Mouse (Mus musculus): ENCODE data around the gene Ssr1.

Ssr1 gene

DNA sequence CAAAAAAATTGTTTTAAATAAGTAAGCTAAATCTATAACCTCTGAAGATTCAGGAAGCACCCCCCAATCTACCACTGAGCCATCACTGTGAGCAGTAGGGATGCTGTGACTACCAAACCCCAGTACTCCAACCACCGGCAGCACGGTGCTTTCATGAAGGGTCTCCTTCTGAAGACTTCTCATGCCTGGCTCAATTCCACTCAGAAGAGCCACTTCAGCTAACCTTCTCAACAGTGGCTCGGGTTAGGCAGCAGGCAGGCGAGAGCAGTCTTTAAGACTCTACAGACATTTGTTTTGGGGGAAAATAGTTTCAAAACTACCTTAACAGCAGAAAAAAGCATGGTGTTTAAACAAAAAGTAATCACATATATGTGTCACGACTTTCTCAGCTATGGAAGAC lies 13.0 kb downstream of the Ssr1 start:
- no peak for DNase-seq (ENCODE audit: extremely low read depth, low read depth, low spot score)

DNA sequence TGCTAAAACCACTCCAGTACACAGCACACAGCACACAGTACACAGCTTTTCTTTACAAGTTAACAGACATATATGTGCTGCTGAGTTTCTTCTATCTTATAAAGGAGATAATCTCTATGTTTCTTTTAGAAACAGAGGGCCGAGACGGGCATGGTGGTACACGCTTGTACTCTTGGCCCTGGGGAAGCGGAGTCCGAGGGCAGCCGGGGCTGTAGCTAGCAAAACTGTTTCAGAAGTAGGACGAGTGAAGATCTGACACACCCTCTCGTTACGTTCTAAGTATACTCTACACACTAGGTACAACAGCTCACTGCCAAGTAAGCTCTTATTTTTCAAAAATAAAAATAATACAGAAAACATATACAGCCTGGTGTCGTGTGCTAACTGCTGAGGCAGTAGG lies 13.7 kb downstream of the Ssr1 start:
- DNase-seq (ENCODE audit: extremely low read depth, low read depth, low spot score) = no peak

DNA sequence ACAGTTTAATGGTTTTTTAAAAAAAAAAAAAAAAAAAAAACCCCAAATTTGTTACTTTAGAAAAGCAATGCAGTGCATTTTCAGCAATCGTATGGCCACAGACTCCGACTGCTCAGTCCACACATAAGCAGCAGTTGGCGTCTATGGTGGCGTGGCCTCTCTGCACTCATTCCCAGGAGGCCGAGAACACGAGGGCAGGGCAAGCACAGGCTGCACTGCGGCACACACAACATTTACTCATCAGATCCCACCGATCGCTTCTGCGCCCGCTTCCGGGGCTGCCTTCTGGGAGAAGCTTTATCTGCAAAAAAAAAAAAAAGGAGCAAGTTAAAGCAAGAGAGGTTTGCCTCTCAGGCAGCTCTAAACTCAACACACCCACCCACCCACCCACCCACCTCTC lies 14.5 kb downstream of the Ssr1 start:
- DNase-seq (ENCODE audit: extremely low read depth, low read depth, low spot score) = no peak

DNA sequence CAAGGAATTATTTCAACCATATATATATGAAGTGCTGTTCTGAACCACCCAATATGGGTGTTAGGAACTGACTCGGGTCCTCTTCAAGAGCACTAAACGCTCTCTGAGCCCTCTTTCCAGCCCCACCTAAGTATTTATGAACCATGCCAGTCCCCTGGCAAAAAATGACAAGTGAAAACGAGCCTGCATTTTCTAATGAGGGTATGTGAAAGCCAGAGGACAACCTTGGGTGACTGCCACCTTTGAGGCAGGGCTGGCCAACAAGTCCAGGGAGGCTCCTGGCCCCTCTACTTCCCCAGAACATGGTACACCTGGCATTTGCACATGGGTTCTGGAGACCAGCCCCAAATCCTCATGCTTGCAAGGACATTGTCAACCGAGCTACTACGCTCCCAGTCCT lies 19.3 kb downstream of the Ssr1 start:
- no peak for DNase-seq (ENCODE audit: extremely low read depth, low read depth, low spot score)

GRCm38 (mm10) chr13:37974036-37974435 lies 20.0 kb downstream of the Ssr1 start:
- DNase-seq (ENCODE audit: extremely low read depth, low read depth, low spot score) = no peak

GRCm38 (mm10) chr13:37970887-37971530 lies 23.0 kb downstream of the Ssr1 start:
- DNase-seq (ENCODE audit: extremely low read depth, low read depth, low spot score) = no peak

GRCm38 (mm10) chr13:37969988-37970387 lies 24.0 kb downstream of the Ssr1 start:
- no peak for DNase-seq (ENCODE audit: extremely low read depth, low read depth, low spot score)

DNA sequence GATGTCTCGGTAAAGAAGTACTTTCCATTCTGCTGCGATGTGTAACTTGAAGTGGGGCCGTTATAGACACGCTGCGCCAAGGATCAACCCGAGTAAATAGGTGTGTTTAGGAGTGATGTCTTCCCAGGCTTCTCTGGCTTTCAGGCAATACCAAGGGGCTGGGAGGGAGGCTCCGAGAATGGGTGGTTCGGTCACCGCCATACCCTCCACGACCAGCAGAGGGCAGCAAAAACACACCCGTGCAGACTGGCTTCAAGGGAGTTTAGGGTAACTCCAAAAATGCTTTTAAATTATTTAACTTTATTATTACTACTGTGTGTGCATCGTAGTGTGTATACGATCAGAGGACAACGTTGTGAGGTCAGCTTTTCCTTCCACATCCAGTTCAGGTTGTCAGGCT lies 24.7 kb downstream of the Ssr1 start:
- DNase-seq (ENCODE audit: extremely low read depth, low read depth, low spot score) = no peak

DNA sequence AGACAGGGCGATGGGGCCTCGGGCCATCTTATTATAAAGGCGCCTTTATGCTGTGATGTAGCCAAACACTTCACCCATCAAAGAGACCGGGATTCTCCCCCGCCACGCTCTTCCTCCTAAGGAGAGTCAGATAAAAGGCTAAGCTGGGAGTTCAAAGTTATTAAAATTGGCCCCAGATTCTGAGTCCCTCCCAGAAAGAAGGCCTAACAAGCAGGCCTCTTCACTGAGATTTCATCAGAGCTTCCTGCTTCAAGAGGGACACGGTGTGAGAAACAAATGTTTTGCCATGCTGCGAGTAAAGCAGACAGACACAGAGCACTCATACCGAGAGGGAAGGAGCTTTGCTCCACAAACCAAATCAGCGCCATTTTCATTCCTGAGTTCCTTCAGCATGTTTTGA lies 26.5 kb downstream of the Ssr1 start:
- no peak for DNase-seq (ENCODE audit: extremely low read depth, low read depth, low spot score)

- no peak for DNase-seq (ENCODE audit: extremely low read depth, low read depth, low spot score)
Measured at GRCm38 (mm10) chr13:37967052-37967437, 27.0 kb downstream of the Ssr1 start.

- no peak for DNase-seq (ENCODE audit: extremely low read depth, low read depth, low spot score)
Measured at GRCm38 (mm10) chr13:37966256-37967051, 27.6 kb downstream of the Ssr1 start.

DNA sequence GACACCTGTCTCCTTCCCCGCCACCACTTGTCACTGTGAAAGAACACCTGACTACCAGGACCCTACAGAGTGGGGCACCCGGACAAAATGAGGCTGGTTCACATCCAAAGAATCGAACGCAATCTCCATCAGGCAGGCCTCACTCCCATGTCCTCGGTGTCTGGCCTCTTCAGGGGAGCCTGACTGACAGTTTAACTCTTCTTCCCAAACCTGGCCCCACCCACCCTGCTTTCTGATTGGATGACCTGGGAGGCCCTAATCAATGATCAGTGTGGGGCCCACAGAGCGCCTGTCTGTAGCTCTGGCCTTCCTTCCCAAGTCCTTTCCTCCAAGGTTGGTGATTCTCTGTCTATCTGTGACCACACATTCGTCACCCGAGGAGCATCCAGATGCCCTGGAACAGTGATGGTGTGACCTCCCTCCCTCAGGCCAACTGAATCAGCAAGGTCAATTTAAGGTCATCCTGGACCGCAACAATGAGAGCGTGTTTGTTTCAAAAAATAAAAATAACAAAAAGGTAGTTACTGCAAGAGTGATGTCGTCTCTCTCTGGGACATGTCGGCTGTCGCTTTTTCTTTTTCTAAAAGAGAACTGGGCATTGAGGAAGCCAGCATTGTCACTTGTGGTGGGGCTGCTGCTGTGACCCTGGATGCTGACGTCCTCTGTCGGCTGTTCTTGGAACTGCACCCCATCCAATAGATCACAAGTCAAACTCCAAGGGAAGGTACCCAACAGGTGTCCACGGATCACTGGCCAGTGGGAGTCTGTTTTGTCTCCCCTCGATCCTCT lies 28.7 kb downstream of the Ssr1 start:
- DNase-seq (ENCODE audit: extremely low read depth, low read depth, low spot score) = no peak

GRCm38 (mm10) chr13:37964128-37965087 lies 29.6 kb downstream of the Ssr1 start:
- DNase-seq (ENCODE audit: extremely low read depth, low read depth, low spot score) = no peak

DNA sequence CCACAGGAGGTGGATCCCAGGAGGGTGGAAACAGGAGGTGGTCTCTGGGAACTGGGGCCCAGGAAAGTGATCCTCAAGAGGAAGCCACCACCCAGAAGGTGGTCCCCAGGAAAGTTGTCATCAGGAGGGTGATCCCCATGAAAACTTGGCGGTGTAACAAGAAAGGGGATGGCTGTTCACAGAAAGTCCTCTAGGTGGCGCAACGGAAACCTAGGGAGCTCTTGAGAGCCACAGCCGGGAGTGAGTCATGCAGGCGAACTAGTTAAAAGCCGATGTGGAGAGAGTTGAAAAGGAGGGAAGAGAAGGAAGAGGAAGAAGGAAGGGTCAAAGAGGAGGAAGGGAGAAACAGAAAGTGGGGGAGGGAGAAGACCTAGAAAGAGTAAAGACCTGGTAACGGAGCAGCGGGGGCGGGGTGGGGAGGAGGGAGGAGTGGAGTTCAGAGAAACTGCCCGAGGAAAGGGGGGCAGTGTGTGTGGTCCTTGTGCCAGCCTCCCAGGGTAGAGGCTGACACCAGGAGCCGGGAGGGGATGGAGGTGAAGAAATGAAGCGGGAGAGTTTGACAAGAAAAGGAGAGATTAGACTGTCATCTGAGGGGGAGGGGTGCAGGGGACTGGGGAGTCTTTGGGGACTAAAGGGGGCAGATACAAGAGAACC lies 30.5 kb downstream of the Ssr1 start:
- no peak for DNase-seq (ENCODE audit: extremely low read depth, low read depth, low spot score)

DNA sequence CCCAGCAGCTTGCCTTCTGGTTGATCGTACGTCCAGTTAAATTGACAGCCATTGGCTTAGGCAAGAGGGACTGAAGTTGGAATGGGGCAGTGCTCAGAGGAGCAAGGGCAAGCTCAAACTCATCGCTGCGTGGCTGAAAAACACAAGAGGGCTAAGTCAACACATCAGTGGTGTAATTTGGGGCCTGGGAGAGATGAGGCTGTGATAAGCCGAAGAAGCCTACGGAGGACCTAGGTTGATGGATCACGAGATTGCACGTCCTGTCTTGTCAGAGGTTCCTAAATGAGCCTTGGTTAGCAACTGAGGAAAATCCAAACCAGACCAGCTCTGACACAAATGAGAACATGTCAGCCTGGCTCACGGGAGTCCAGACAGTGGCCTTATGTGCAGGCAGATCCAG lies 31.5 kb downstream of the Ssr1 start:
- DNase-seq (ENCODE audit: extremely low read depth, low read depth, low spot score) = peak; percentile 73

DNA sequence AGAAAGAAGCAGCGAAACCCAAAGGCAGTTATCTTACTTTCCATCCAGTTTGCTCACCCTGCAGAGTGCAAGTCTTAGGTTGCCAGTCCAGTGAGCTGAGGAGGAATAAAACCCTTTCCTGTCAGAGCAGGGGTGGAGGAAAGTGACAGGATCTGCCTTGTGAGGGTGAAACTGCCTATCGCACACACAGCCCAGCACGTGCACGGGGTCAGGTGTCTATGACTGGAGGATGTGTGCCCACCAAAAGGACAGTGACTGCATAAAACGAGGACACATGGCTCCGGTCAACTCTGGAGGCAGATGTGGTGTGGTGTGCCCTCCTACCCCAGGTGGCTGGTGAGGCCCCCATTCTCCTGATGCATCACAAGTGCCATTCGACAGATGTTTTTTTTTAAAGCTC lies 34.1 kb downstream of the Ssr1 start:
- DNase-seq (ENCODE audit: extremely low read depth, low read depth, low spot score) = no peak

DNA sequence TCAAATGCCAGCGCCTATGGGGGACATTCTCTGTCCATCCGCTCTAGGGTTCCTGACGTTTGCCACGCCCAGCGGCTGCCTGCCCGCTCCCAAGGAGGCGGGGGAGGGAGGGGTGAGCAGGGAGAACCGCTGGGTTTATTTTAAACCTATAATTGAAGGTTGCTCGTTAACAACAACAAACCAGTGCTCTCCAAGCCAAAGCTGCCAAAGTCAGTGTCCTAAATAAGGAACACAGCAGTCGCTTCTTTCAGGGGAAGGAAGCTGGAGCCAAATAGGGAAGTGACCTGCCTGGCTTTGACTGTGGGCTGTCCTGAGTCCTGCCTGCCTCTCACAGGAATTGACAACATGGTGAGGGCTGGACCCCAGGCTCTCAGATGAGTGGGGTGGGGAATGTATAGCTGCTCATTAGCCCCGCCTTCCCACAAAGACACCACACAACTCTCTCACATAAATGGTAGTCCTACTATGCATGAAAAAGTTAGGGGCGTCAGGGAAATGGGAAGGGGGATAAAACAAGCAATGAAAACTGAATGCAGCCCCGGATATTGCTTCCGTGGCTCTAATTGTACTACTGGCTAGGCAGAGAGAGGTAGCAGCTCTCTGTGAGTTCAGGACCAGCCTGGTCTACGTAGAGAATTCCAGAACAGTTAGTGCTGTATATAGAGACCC lies 34.6 kb downstream of the Ssr1 start:
- no peak for DNase-seq (ENCODE audit: extremely low read depth, low read depth, low spot score)

GRCm38 (mm10) chr13:37958498-37959238 lies 35.3 kb downstream of the Ssr1 start:
- DNase-seq (ENCODE audit: extremely low read depth, low read depth, low spot score) = no peak

- DNase-seq (ENCODE audit: extremely low read depth, low read depth, low spot score) = no peak
Measured at GRCm38 (mm10) chr13:37954318-37954717, 39.7 kb downstream of the Ssr1 start.

Measured in fat pad, adult 2 months (tissue).